Mouse (Mus musculus) NIH3T3 (cell line): ENCODE measurements around the gene Dll3.
"Not testable (repeated sequence)": the region's sequence is repeated elsewhere in the genome, so short reads cannot be mapped to it uniquely, and the experiment has no call there.

Experiments used
- DNase-seq: peaks from one replicate; pipeline ENCODE4 v3.0.0-alpha.2; 2012; ENCODE audit warnings: low read depth

The Dll3 gene

DNA sequence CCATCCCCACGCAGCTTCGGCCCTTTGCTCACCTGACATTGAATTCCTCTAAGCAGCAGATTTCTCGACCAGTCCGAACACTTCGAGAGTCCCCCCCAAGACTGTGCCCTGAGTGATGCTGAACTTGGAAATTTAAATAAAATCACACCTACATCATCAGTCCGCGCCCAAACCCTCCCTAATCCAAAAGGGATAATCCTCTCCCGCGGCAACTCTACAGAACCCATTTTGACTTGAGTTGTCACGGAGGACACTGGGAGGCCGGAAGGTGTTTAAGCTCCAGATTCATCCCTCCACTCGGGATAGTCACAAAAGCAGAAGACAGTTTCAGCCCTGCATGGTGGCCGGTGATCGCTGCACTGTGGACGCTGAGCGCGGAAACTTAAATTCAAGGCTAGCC is 50.1 kb downstream of the Dll3 start:
- DNase-seq: no peak

DNA sequence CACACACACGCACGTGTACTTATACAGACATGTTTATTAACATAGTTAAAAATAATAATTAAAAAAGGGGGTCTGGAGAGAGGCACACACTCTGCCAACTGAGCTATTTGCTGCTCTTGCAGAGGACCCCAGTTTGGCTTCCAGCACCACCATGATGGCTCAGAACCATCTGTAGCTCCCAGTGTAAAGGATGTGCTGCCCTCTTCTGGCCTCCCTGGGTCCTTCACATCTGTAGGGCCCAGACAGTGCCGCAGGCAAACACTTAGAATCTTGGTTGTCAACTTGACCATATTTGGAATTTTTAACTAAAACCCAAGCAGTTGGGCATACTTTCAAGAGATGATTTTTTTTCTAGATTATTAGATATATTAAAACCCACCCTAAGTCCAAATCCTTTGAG is 53.1 kb downstream of the Dll3 start:
- DNase-seq: no peak

DNA sequence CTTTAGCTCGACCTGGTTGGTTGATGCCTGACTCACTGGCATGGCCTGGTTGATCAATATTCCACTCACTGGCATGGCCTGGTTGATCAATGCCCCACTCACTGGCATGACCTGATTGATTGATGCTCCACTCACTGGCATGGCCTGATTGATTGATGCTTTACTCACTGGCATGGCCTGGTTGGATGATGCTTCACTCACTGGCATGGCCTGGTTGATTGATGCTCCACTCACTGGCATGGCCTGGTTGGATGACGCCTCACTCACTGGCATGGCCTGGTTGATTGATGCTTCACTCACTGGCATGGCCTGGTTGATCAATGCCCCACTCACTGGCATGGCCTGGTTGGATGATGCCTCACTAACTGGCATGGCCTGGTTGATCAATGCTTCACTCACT is 58.1 kb downstream of the Dll3 start:
- DNase-seq: not testable (repeated sequence)
